Mouse (Mus musculus) embryonic fibroblast, embryonic 13.5 days (primary cell): ENCODE data around the gene Tmem88b.

Experiments
- CTCF ChIP-seq: IDR thresholded peaks from 2 replicates; pipeline ENCODE4 v1.5.1; 2011; ENCODE audit warnings: mild to moderate bottlenecking, control low read depth, low read length, moderate library complexity, borderline replicate concordance; ENCODE audit not compliant: insufficient read depth
- POLR2A ChIP-seq: IDR thresholded peaks from 2 replicates; pipeline ENCODE4 v1.6.1; 2011; ENCODE audit warnings: low read depth, mild to moderate bottlenecking, control low read depth, low read length, moderate library complexity

DNA sequence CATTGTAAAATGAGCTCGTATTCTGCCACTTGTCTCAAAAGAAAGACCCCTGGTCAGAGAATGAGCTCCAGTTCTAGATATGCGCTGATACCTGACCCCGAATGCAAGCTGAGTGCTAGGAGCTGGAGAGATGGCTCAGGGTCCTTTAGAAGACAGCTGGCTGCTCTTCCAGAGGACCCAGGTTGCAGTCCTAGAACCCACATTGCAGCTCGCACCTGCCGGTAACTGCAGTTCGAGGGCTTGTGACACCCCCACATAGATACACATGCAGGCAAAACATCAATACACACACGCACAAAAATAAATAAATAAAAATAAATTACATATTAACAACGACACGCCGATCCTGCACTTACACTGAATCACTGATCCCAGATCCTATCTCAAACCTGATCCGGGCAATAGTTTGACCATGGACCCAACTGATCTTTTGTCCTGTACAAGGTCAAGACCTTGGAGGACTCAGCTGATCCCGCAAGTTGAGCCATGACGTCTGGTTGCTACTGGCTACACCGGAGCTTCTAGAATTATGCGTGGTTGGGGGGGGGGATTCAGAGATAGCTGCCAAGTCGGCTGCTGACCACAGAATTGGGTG is 2.1 kb downstream of the Tmem88b start:
- TF ChIP-seq CTCF (no peak), POLR2A (no peak)
